Mouse (Mus musculus) bone marrow macrophage, adult 2 months (primary cell): ENCODE measurements around the gene Raet1e.
"Not testable (repeated sequence)": the region's sequence is repeated elsewhere in the genome, so short reads cannot be mapped to it uniquely, and the experiment has no call there.

Experiments used
- CTCF ChIP-seq: IDR thresholded peaks from 2 replicates; pipeline ENCODE4 v1.5.1; 2012; ENCODE audit warnings: low read depth, mild to moderate bottlenecking, low read length, moderate library complexity
- POLR2A ChIP-seq: IDR thresholded peaks from 2 replicates; pipeline ENCODE4 v1.6.1; 2012; ENCODE audit warnings: mild to moderate bottlenecking, low read depth, low read length, borderline replicate concordance

DNA sequence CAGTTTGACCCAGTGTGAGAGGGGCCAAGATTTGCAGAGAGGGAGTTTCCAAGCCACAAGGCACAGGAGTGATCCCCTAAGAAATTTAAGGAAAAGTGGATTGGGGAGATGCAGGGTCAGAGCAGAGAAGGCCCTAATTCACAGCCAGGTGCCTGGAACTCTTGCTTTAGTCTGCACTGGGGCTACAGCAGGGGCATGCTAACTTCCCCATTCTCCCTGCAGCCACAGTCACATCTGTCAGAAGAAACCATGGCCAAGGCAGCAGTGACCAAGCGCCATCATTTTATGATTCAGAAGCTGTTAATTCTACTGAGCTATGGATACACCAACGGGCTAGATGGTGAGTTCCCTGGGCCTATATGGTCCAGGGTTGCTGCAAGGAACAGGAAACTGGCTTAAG lies 204.1 kb downstream of the Raet1e start:
- not testable (repeated sequence) for TF ChIP-seq CTCF, POLR2A
